Mouse (Mus musculus) 3T3-L1 (cell line): ENCODE measurements around the gene Gm5724.

Source experiments
- DNase-seq: peaks from one replicate; pipeline ENCODE4 v3.0.0-alpha.2; 2015; ENCODE audit warnings: low read depth, low spot score

Gm5724 gene

GRCm38 (mm10) chr6:141773710-141774109, at the start of gene Gm5724:
Gene Gm5724, minus strand, starts transcription at chr6:141773810.
- DNase-seq: no peak

DNA sequence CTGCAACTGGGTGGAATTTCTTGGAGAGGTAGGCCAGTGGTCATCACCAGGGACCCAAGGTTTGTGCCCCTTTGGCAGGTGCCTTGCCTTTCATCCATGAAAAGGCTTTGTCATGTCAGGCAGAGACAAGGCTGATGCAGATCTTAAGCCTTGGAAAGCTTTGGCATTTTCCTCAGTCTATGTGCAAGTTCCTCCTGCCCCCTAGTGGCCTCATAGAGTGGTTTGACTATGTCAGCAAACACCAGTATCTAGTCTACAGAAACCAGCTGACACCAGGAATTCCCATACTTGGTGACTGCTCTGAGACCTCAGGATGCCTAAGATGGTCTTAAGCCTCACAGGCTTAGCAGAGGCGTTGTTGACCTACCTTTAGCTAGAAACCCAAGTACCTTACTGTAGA, 24.2 kb upstream of the Gm5724 start:
- peak; percentile 17 for DNase-seq

DNA sequence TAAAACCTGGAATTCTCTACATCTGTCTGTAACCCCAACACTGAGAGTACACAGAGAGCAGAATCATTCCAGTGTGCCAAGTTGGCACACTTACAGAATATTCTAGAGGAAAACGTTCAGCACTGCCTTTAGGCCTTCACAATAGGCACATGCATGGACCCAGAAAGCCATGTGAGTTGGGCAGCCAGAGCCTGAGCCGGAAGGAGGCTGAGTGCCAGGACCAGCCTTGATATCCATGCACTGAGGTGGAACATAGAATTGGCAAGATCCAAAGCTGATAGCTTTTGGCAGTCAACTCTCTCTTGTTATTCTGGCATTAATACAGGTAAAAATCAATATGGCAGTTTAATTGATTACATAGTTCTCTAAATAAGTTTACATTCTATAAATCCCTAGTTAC, 866 bp upstream of the Gm5724 start:
- DNase-seq: no peak

GRCm38 (mm10) chr6:141691246-141691645, 82.4 kb downstream of the Gm5724 start:
- DNase-seq: no peak

- DNase-seq: no peak
These were observed 86.6 kb downstream of the Gm5724 start for GRCm38 (mm10) chr6:141687008-141687407.
